Mouse (Mus musculus) hematopoietic stem cell, adult 5-6 weeks (primary cell): ENCODE measurements at regions not wholly inside any gene's neighbourhood (a gene's known extent, or its start where the extent isn't known, plus 50 kb on each side); places are given as distances from the start of the nearest gene placed in this dataset.

ENCODE experiments used
- ATAC-seq, 2 experiments: fragments of 125-278 bp in 1 of 2; replicated peaks in 1 of 2; 2 replicates each; pipeline ENCODE4 v1.8.0; 2016 to 2017; ENCODE audit warnings: inconsistent platforms in 2 of 2, mild to moderate bottlenecking in 2 of 2, moderate number of reproducible peaks in 2 of 2, low read depth in 1 of 2, moderate TSS enrichment in 1 of 2; ENCODE audit not compliant: low FRiP score in 2 of 2, poor library complexity in 2 of 2, severe bottlenecking in 2 of 2, insufficient read depth in 1 of 2, low TSS enrichment in 1 of 2

- ATAC-seq, result no peak
Observed at GRCm38 (mm10) chr1:81951493-81952011, 281.4 kb upstream of the Gm9747 start.

GRCm38 (mm10) chr1:81952095-81952494 lies 280.8 kb upstream of the Gm9747 start:
- ATAC-seq, result no peak

GRCm38 (mm10) chr1:81954507-81954906 lies 278.4 kb upstream of the Gm9747 start:
- ATAC-seq, result no peak

- no peak for ATAC-seq
Observed at GRCm38 (mm10) chr1:81967062-81967461, 265.9 kb upstream of the Gm9747 start.

- no peak for ATAC-seq
Observed at GRCm38 (mm10) chr1:81967746-81968295, 265.1 kb upstream of the Gm9747 start.

GRCm38 (mm10) chr1:81972575-81972974 lies 260.3 kb upstream of the Gm9747 start:
- ATAC-seq, result no peak

- no peak for ATAC-seq
Observed at GRCm38 (mm10) chr1:81973481-81973880, 259.4 kb upstream of the Gm9747 start.

GRCm38 (mm10) chr1:82007943-82008342 lies 225.0 kb upstream of the Gm9747 start:
- ATAC-seq, result no peak

GRCm38 (mm10) chr1:82008805-82009204 lies 224.1 kb upstream of the Gm9747 start:
- no peak for ATAC-seq

GRCm38 (mm10) chr1:82010995-82011394 lies 221.9 kb upstream of the Gm9747 start:
- no peak for ATAC-seq

- ATAC-seq, result no peak
Observed at GRCm38 (mm10) chr1:82015341-82015740, 217.6 kb upstream of the Gm9747 start.

- ATAC-seq, result no peak
Observed at GRCm38 (mm10) chr1:82018701-82019404, 214.1 kb upstream of the Gm9747 start.

- ATAC-seq, result no peak
Observed at GRCm38 (mm10) chr1:82027761-82028160, 205.2 kb upstream of the Gm9747 start.

- ATAC-seq, result no peak
Observed at GRCm38 (mm10) chr1:82031130-82031529, 201.8 kb upstream of the Gm9747 start.

GRCm38 (mm10) chr1:82032410-82032809 lies 200.5 kb upstream of the Gm9747 start:
- no peak for ATAC-seq

- no peak for ATAC-seq
Observed at GRCm38 (mm10) chr1:82038171-82038570, 194.7 kb upstream of the Gm9747 start.

GRCm38 (mm10) chr1:82038698-82039097 lies 194.2 kb upstream of the Gm9747 start:
- ATAC-seq, result no peak

GRCm38 (mm10) chr1:82041286-82042050 lies 191.4 kb upstream of the Gm9747 start:
- ATAC-seq, result no peak
